Mouse (Mus musculus) ES-E14 (cell line): ENCODE measurements around the gene Hepacam2.

Experiments used
- CHD2 ChIP-seq: IDR thresholded peaks from 2 replicates; pipeline ENCODE4 v1.6.1; 2014; ENCODE audit warnings: mild to moderate bottlenecking, low read depth, low read length, inconsistent platforms
- HCFC1 ChIP-seq: IDR thresholded peaks from 2 replicates; pipeline ENCODE4 v1.6.1; 2012; ENCODE audit warnings: low read length, inconsistent platforms, borderline replicate concordance; ENCODE audit not compliant: insufficient read depth
- MAFK ChIP-seq: IDR thresholded peaks from 2 replicates; pipeline ENCODE4 v1.6.1; 2014; ENCODE audit warnings: mild to moderate bottlenecking, low read depth, low read length, inconsistent platforms; ENCODE audit not compliant: insufficient read depth

DNA sequence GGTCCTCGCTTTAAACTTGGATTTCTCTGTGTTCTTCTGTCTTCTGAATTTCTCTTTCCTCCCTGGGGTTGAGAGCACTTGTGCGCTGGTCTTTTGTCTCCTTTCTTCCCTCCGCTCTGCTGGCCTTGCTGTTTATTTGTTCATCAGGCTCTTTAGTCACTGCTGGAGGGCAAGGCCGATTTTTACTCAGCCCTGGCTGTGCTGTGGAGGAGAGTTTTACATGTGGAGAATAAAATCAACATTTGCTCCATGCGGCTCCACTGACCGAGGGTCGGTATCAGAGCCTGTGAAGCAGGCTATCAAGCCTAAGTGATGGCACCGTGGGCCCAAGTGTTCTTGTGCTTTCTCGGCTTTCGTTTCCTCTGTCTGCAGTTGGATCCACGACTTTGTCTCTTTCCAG, 13.5 kb upstream of the Hepacam2 start:
- TF ChIP-seq HCFC1 (no peak), CHD2 (no peak), MAFK (no peak)
